Mouse (Mus musculus) intestine, embryonic 16.5 days (tissue): Measurements from ENCODE around the gene Art4. TPM values are rescaled to one million over a fixed set of nuclear protein-coding genes. Genes with fewer than 3 reads are reported as not detected.

Experiments
- ATAC-seq: fragments of 200-750 bp; cut with Nextera tagmentation; 2 replicates; pipeline ENCODE4 v1.8.0; 2017; ENCODE audit warnings: moderate TSS enrichment, moderate library complexity
- H3K27ac ChIP-seq: fragments of 300-500 bp; sonication (generic); 2 replicates; pipeline ENCODE4 v1.5.1; 2014; ENCODE audit warnings: mild to moderate bottlenecking, low read length
- H3K27me3 ChIP-seq: fragments of 300-500 bp; sonication (generic); replicated peaks from 2 replicates; pipeline ENCODE4 v1.6.1; 2014; ENCODE audit warnings: low read length, control low read depth, mixed read lengths; ENCODE audit not compliant: control insufficient read depth, insufficient read depth
- H3K36me3 ChIP-seq: fragments of 300-500 bp; sonication (generic); 2 replicates; pipeline ENCODE4 v1.6.1; 2014; ENCODE audit warnings: low read length, control low read depth; ENCODE audit not compliant: control insufficient read depth, insufficient read depth
- H3K4me1 ChIP-seq: fragments of 300-500 bp; sonication (generic); 2 replicates; pipeline ENCODE4 v1.6.1; 2014; ENCODE audit warnings: low read length, control low read depth, mixed read lengths; ENCODE audit not compliant: control insufficient read depth, insufficient read depth
- H3K4me2 ChIP-seq: fragments of 300-500 bp; sonication (generic); 2 replicates; pipeline ENCODE4 v1.6.1; 2014; ENCODE audit warnings: low read depth, low read length, control low read depth
- H3K4me3 ChIP-seq: fragments of 300-500 bp; sonication (generic); 2 replicates; pipeline ENCODE4 v1.5.1; 2014; ENCODE audit warnings: mild to moderate bottlenecking, low read length
- H3K9ac ChIP-seq: fragments of 300-500 bp; sonication (generic); 2 replicates; pipeline ENCODE4 v1.6.1; 2014; ENCODE audit warnings: low read depth, low read length
- H3K9me3 ChIP-seq: fragments of 300-500 bp; sonication (generic); 2 replicates; pipeline ENCODE4 v1.6.1; 2016; ENCODE audit warnings: low read length, control low read depth; ENCODE audit not compliant: control insufficient read depth
- WGBS: fragments of 180-500 bp; shearing (Covaris S2); extraction: QIAGEN DNeasy Blood & Tissue Kit; methylation state at CpG from one replicate; pipeline ENCODE4 v1.1.7; 2014; 5-methylcytosine and 5-hydroxymethylcytosine counted together
- polyA plus RNA-seq: library from polyadenylated mRNA; unstranded; fragments of >200 nt; fragmentation: Nextera tagmentation; extraction: Ambion mirVana; gene quantifications from 2 replicates; pipeline ENCODE4 v1.2.1, GENCODE M21; 2015

Art4 gene
- polyA plus RNA-seq, 1 experiment from 2014 or later, result 3.1 TPM

DNA sequence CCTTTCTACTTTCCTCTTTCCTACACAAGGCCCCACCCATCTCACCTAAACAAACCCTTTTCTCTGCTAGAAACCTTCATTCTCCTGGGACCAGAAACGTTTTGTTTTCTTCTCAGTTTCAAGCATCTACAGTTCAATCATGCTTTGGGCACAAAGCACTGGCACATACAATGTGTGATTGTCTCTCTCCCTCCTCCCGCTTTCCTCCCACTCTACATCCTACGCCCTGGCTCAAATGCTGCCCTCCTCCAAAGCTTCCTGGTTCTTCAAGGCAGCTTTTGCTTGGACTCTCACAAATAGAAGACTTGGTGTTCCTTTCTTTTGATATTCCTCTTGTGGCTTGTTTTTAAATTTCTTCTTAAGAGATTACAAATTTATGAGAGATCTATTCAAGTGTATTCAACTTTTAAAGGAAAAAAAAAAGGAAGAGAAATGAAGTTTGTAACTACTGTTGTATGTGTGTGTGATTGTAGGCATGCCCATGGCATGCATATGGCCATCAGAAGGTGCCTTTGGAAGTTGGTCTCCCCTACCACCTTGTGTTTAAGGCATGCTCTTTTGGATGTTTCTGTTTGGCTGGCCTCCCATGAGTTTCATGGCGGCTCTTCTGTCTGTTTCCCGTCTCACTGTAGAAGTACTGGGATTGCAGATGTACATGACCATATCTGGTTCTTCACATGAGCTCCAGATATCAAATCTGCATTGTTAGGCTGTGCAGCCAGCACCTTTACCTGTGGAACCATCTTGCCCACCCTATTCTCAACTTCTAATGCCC, 11.6 kb downstream of the Art4 start:
- ATAC-seq, result no peak
- Histone ChIP-seq H3K36me3 (no peaks in the 10 kb centered on the region), H3K4me2 (no peak overlapping the region), H3K9me3 (no peaks in the 10 kb centered on the region), H3K4me1 (no peaks in the 10 kb centered on the region), H3K4me3 (no peak overlapping the region), H3K27ac (no peak overlapping the region), H3K9ac (no peak overlapping the region), H3K27me3 (no peaks in the 10 kb centered on the region)
- 71% methylated on average over 5 of the region's 5 CpGs for WGBS

GRCm38 (mm10) chr6:136844903-136845302, 12.6 kb downstream of the Art4 start:
- no peaks in the 10 kb centered on the region for H3K4me1 ChIP-seq
- no peaks in the 10 kb centered on the region for H3K27me3 ChIP-seq
- no peaks in the 10 kb centered on the region for H3K9me3 ChIP-seq
- no peak overlapping the region for H3K4me2 ChIP-seq
- 67% methylated on average over 2 of the region's 2 CpGs for WGBS
- H3K36me3 ChIP-seq, result no peaks in the 10 kb centered on the region
- no peak overlapping the region for H3K4me3 ChIP-seq
- no peak for ATAC-seq
- no peak overlapping the region for H3K9ac ChIP-seq
- H3K27ac ChIP-seq, result no peak overlapping the region

DNA sequence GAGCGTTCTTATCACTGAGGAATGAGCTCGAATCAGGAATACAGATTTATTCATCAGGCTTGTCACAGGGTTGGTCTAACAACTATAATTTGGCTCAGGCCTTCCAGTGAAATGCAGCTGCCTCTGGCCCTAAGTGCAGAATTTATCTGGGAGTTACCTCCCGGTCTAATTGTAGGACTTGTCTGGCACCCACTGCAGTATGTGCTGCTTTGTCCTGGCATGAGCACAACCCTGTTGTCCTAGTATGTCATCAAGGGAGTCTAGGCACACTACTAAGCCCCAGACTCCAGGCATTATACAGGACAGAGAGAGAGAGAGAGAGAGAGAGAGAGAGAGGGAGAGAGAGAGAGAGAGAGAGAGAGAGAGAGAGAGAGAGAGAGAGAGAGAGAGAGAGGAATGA, 20.2 kb downstream of the Art4 start:
- H3K9me3 ChIP-seq, result no peaks in the 10 kb centered on the region
- H3K27me3 ChIP-seq, result no peaks in the 10 kb centered on the region
- no peak overlapping the region for H3K9ac ChIP-seq
- H3K36me3 ChIP-seq, result no peaks in the 10 kb centered on the region
- H3K27ac ChIP-seq, result no peak overlapping the region
- 75% methylated on average over 3 of the region's 3 CpGs for WGBS
- no peak overlapping the region for H3K4me3 ChIP-seq
- no peak for ATAC-seq
- H3K4me1 ChIP-seq, result no peaks in the 10 kb centered on the region
- H3K4me2 ChIP-seq, result no peak overlapping the region

DNA sequence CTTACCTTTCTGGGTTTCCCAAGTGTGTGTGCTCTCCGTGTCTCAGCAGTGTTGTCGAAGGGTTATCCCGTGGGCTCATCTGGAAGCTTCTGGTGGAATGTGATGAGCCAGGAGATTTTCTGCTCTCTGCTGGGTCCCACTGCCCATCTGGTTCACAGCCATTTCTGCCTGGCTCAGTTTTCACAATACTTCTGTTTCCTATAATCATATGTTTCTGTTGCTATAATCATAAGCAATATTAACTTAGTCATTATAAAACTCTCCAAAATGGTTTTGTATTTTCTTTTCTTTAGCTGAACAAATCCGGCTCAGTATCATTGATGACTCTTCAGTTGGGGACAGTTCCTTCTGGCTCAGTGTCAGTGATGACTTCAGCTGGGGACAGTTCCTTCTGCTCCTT, 22.2 kb downstream of the Art4 start, which contains the start of gene Smco3:
Smco3 (minus strand) TSS at position 101 of the 400 bp plus-strand sequence.
- WGBS, result 44% methylated on average over 4 of the region's 4 CpGs
- no peak within 1 kb of the TSS for H3K4me3 ChIP-seq

DNA sequence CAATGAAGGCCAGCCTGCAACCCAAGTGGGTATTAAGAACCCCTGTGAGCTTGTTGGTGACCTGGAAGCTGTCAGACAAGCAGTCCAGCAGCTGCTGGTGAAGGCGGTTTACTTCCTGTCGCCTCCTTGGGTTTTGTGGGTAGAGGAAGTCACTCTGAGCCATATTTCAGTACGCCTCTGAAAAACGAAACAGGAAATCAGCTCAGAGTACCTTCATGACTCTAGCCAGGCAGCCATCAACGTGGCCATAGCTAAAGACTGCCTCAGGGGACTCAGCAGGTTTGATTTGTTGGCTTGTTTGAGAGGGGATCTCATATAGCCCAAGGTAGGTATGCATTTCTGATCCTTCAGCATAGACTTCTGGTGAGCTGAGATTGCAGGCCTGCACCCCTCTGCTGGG, 25.8 kb downstream of the Art4 start:
- no peak for ATAC-seq
- Histone ChIP-seq H3K4me1 (peaks cover 3% of the 10 kb centered on the region; the same call in 1 of the 2 replicates), H3K9me3 (no peaks in the 10 kb centered on the region), H3K9ac (no peak overlapping the region), H3K36me3 (no peaks in the 10 kb centered on the region), H3K4me3 (no peak overlapping the region), H3K27me3 (no peaks in the 10 kb centered on the region), H3K27ac (no peak overlapping the region), H3K4me2 (no peak overlapping the region)
- WGBS, result 68% methylated on average over 5 of the region's 5 CpGs

More for the DNA sequence above, 22.2 kb downstream of the Art4 start, which contains the start of gene Smco3:
- H3K9me3 ChIP-seq, result no peaks in the 10 kb centered on the region
- H3K36me3 ChIP-seq, result no peaks in the 10 kb centered on the region
- no peaks in the 10 kb centered on the region for H3K27me3 ChIP-seq
- H3K27ac ChIP-seq, result no peak within 1 kb of the TSS
- H3K9ac ChIP-seq, result no peak within 1 kb of the TSS
- no peaks in the 10 kb centered on the region for H3K4me1 ChIP-seq
- ATAC-seq, result no peak
- no peak within 1 kb of the TSS for H3K4me2 ChIP-seq

- H3K9ac ChIP-seq, result peak overlapping the region; percentile 62
- WGBS, result 32% methylated on average over 4 of the region's 4 CpGs
- ATAC-seq, result 0 out of 2 replicates have a peak, but pooled peaks have one; percentile 12
- H3K36me3 ChIP-seq, result no peaks in the 10 kb centered on the region
- no peak overlapping the region for H3K27ac ChIP-seq
- no peaks in the 10 kb centered on the region for H3K27me3 ChIP-seq
- peak overlapping the region; percentile 47 for H3K4me2 ChIP-seq
- peak overlapping the region; percentile 52 for H3K4me3 ChIP-seq
- H3K9me3 ChIP-seq, result no peaks in the 10 kb centered on the region
- peaks cover 3% of the 10 kb centered on the region; the same call in 1 of the 2 replicates for H3K4me1 ChIP-seq
These were observed 28.9 kb downstream of the Art4 start for GRCm38 (mm10) chr6:136828681-136829080.

DNA sequence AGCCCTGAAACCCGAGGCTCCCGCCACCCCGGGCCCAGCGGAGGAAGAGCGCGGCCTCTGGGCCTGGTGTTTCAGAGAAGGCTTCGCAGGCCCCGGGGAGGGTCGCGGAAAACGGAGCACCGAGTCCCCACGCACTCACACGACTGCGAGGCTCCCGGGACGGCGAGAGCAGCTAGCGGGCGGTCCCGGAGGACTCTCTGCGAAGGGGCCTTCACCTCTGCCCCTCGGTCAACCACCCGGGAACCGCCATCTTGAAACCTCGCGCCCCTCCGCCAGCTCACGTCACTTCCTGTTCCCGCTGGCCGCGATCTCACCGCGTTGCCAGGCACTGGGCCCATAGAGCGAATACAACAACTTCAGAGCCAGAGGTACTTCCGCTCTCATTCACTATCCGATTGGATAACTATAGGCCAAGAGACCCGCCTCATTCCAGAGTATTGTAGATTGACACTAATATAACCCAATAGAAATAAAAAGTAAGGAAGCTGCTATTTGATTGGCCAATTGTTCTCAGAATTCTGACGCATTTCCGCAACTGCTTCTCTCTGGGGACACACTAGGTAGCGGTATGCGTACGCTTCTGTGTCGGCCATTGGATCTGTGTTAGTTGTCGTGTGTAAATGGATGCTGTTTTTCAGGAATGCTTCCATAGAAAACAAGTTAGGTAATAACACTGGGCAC, 29.5 kb downstream of the Art4 start, which contains the start of gene Wbp11:
Wbp11 (minus strand) TSS at position 353 of the 681 bp plus-strand sequence.
- WGBS, result under 1% methylated on average over 45 of the region's 45 CpGs
- ATAC-seq, result peak; percentile 100
- H3K9ac ChIP-seq, result peak within 1 kb of the TSS; percentile 100
- H3K27ac ChIP-seq, result peak within 1 kb of the TSS; percentile 59; the same call in 1 of the 2 replicates
- H3K4me2 ChIP-seq, result peak within 1 kb of the TSS; percentile 81
- H3K27me3 ChIP-seq, result no peaks in the 10 kb centered on the region
- peak within 1 kb of the TSS; percentile 100 for H3K4me3 ChIP-seq
- no peaks in the 10 kb centered on the region; the same call in 1 of the 2 replicates for H3K36me3 ChIP-seq
- H3K9me3 ChIP-seq, result no peaks in the 10 kb centered on the region
- H3K4me1 ChIP-seq, result peaks cover 3% of the 10 kb centered on the region; the same call in 1 of the 2 replicates

DNA sequence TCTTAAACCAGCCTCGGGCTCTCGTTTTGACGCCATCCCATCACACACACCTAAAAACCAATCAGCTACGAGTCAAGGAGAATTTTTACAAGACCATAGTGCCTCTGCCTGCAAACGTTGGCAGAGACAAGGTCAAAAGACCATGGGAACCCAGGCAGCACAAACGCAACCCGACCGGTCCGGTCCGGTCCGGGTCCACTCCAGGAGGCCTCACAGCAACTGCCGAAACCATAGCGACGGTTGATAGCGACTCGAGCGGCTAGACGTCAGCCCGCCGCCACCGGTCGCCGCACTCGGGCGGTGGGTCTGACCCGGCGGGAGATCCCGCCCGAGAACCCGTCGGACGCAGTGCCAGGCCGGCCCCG, 30.0 kb downstream of the Art4 start, which contains the start of gene BC049715:
BC049715 (plus strand) TSS at position 111 of the 365 bp plus-strand sequence.
- H3K9me3 ChIP-seq, result no peaks in the 10 kb centered on the region
- under 1% methylated on average over 34 of the region's 34 CpGs for WGBS
- ATAC-seq, result no peak

GRCm38 (mm10) chr6:136827116-136827515, 30.4 kb downstream of the Art4 start:
- no peak for ATAC-seq
- Histone ChIP-seq H3K9me3 (no peaks in the 10 kb centered on the region), H3K9ac (peak overlapping the region; percentile 100), H3K4me2 (peak overlapping the region; percentile 81), H3K4me3 (peak overlapping the region; percentile 100), H3K4me1 (peaks cover 3% of the 10 kb centered on the region; the same call in 1 of the 2 replicates), H3K27ac (no peak overlapping the region), H3K36me3 (peaks cover 3% of the 10 kb centered on the region; the same call in 1 of the 2 replicates), H3K27me3 (no peaks in the 10 kb centered on the region)
- WGBS, result 16% methylated on average over 7 of the region's 7 CpGs

More for the DNA sequence above, 30.0 kb downstream of the Art4 start, which contains the start of gene BC049715:
- Histone ChIP-seq H3K4me1 (peaks cover 3% of the 10 kb centered on the region; the same call in 1 of the 2 replicates), H3K4me2 (peak within 1 kb of the TSS; percentile 81), H3K27me3 (no peaks in the 10 kb centered on the region), H3K9ac (peak within 1 kb of the TSS; percentile 100), H3K36me3 (peaks cover under 1% of the 10 kb centered on the region; the same call in 1 of the 2 replicates), H3K4me3 (peak within 1 kb of the TSS; percentile 100), H3K27ac (peak within 1 kb of the TSS; percentile 59; the same call in 1 of the 2 replicates)
